Mouse (Mus musculus) heart, postnatal 0 days (tissue): ENCODE measurements around the gene Syk. TPM values are rescaled to one million over a fixed set of nuclear protein-coding genes. Genes with fewer than 3 reads are reported as not detected.

Experiments used
- ATAC-seq: fragments of 200-750 bp; cut with Nextera tagmentation; 2 replicates; pipeline ENCODE4 v1.8.0; 2017; ENCODE audit warnings: low read depth, moderate number of reproducible peaks, moderate library complexity; ENCODE audit not compliant: insufficient read depth
- DNase-seq: peaks from one replicate; pipeline ENCODE4 v3.0.0-alpha.2; 2016; ENCODE audit warnings: low spot score
- H3K27ac ChIP-seq: fragments of 300-500 bp; sonication (generic); 2 replicates; pipeline ENCODE4 v1.5.1; 2014; ENCODE audit warnings: low read depth, mild to moderate bottlenecking
- H3K27me3 ChIP-seq: fragments of 300-500 bp; sonication (generic); 2 replicates; pipeline ENCODE4 v1.6.1; 2014; ENCODE audit warnings: low read length, mixed read lengths; ENCODE audit not compliant: control insufficient read depth, insufficient read depth
- H3K36me3 ChIP-seq: fragments of 300-500 bp; sonication (generic); replicated peaks from 2 replicates; pipeline ENCODE4 v1.6.1; 2014; ENCODE audit warnings: low read length, mixed read lengths; ENCODE audit not compliant: control insufficient read depth, insufficient read depth
- H3K4me1 ChIP-seq: fragments of 300-500 bp; sonication (generic); 2 replicates; pipeline ENCODE4 v1.6.1; 2014; ENCODE audit warnings: antibody characterized with exemption; ENCODE audit not compliant: control insufficient read depth, insufficient read depth
- H3K4me2 ChIP-seq: fragments of 300-500 bp; sonication (generic); 2 replicates; pipeline ENCODE4 v1.6.1; 2014; ENCODE audit warnings: low read depth, mild to moderate bottlenecking, low read length, moderate library complexity
- H3K4me3 ChIP-seq: fragments of 300-500 bp; sonication (generic); 2 replicates; pipeline ENCODE4 v1.5.1; 2014; ENCODE audit warnings: low read depth, low read length
- H3K9ac ChIP-seq: fragments of 300-500 bp; sonication (generic); replicated peaks from 2 replicates; pipeline ENCODE4 v1.6.1; 2014; ENCODE audit warnings: low read depth, low read length, mixed read lengths
- H3K9me3 ChIP-seq: fragments of 300-500 bp; sonication (generic); replicated peaks from 2 replicates; pipeline ENCODE4 v1.6.1; 2016; ENCODE audit warnings: low read length; ENCODE audit not compliant: control insufficient read depth
- CTCF ChIP-seq: IDR thresholded peaks from 2 replicates; pipeline ENCODE4 v1.5.1; 2016; ENCODE audit warnings: antibody characterized with exemption, control low read depth, low read depth
- EP300 ChIP-seq: IDR thresholded peaks from 2 replicates; pipeline ENCODE4 v1.6.1; 2016; ENCODE audit warnings: antibody characterized with exemption, low read depth
- WGBS: fragments of 180-500 bp; shearing (Covaris S2); extraction: QIAGEN DNeasy Blood & Tissue Kit; methylation state at CpG from one replicate; pipeline ENCODE4 v1.1.7; 2014; 5-methylcytosine and 5-hydroxymethylcytosine counted together
- polyA plus RNA-seq: library from polyadenylated mRNA; unstranded; fragments of >200 nt; fragmentation: Nextera tagmentation; extraction: Ambion mirVana; gene quantifications from 2 replicates; pipeline ENCODE4 v1.2.1, GENCODE M21; 2015
- total RNA-seq: library from RNA; depleted of rRNA; stranded (reverse); fragments of >200 nt; gene quantifications from 2 replicates; pipeline ENCODE4 v1.2.3, GENCODE M21; 2014; ENCODE audit warnings: low replicate concordance

The Syk gene
- total and polyA plus RNA-seq, 2 experiments from 2014 or later, result 5.7 to 18.3 TPM

DNA sequence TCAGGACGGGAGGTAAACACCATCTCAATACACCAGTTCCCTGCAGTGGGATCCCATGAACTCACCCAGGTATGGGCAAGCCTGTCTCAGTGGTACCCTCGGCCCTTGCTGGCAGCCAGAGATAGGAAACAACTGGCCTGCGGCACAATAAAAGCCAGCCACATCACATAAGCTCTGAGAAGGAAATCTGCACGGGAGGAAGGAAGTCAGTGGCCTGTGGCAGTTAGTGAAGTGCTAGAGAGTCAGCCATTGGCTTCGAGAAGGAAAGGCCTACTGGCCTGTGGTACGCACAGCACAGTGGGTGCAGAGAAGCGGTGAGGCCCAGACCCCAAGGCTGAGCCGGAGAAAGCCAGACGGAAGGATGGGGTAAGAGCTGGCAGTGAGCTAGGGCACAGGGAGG is 31.7 kb upstream of the Syk start:
- H3K9me3 ChIP-seq, result no peaks in the 10 kb centered on the region
- H3K27ac ChIP-seq, result no peak overlapping the region
- no peaks in the 10 kb centered on the region for H3K36me3 ChIP-seq
- DNase-seq (no peak), ATAC-seq (no peak)
- TF ChIP-seq EP300, result no peak
- no peak for TF ChIP-seq CTCF
- no peak overlapping the region for H3K4me3 ChIP-seq
- H3K4me1 ChIP-seq, result no peaks in the 10 kb centered on the region
- 76% methylated on average over 9 of the region's 9 CpGs for WGBS
- no peak overlapping the region for H3K9ac ChIP-seq
- no peak overlapping the region for H3K4me2 ChIP-seq
- H3K27me3 ChIP-seq, result no peaks in the 10 kb centered on the region

- H3K4me2 ChIP-seq, result no peak overlapping the region
- no peaks in the 10 kb centered on the region for H3K4me1 ChIP-seq
- H3K27me3 ChIP-seq, result no peaks in the 10 kb centered on the region
- no peak overlapping the region for H3K4me3 ChIP-seq
- DNase-seq, result no peak
- TF ChIP-seq CTCF (no peak), EP300 (no peak)
- WGBS, result 60% methylated on average over 9 of the region's 9 CpGs
- ATAC-seq, result no peak
- H3K9me3 ChIP-seq, result no peaks in the 10 kb centered on the region
- no peaks in the 10 kb centered on the region for H3K36me3 ChIP-seq
- H3K27ac ChIP-seq, result no peak overlapping the region
- H3K9ac ChIP-seq, result no peak overlapping the region
Measured at GRCm38 (mm10) chr13:52552822-52553477, 30.0 kb upstream of the Syk start.

DNA sequence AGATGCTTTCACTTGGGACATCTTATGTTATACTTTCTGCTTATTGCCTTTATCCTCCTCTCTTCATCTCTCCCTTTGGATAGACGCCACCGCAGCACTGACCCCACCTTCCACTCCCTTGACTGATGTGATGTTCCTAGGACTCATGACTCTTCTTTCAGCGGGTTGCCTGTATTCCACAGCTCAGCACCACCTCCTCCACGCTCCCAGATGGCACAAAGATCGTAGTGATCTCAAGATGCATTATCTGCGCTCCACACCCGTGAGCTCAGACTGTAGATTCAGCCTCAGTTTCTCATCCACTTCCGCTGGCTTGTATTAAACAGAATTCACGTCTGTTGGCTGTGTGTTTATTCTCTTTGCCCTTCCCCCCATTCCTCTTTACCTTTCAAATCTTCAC is 28.3 kb upstream of the Syk start:
- H3K4me1 ChIP-seq, result no peaks in the 10 kb centered on the region
- H3K36me3 ChIP-seq, result no peaks in the 10 kb centered on the region
- no peak overlapping the region for H3K27ac ChIP-seq
- no peak overlapping the region for H3K4me2 ChIP-seq
- 76% methylated on average over 9 of the region's 9 CpGs for WGBS
- DNase-seq (no peak), ATAC-seq (no peak)
- no peaks in the 10 kb centered on the region for H3K27me3 ChIP-seq
- no peaks in the 10 kb centered on the region for H3K9me3 ChIP-seq
- no peak overlapping the region for H3K4me3 ChIP-seq
- H3K9ac ChIP-seq, result no peak overlapping the region
- TF ChIP-seq EP300 (no peak), CTCF (no peak)

GRCm38 (mm10) chr13:52557421-52557820 is 25.6 kb upstream of the Syk start:
- Histone ChIP-seq H3K36me3 (no peaks in the 10 kb centered on the region), H3K4me1 (no peaks in the 10 kb centered on the region), H3K27ac (no peak overlapping the region), H3K9me3 (no peaks in the 10 kb centered on the region), H3K27me3 (no peaks in the 10 kb centered on the region), H3K4me2 (no peak overlapping the region), H3K9ac (no peak overlapping the region), H3K4me3 (no peak overlapping the region)
- WGBS, result 61% methylated on average over 7 of the region's 7 CpGs
- ATAC-seq (no peak), DNase-seq (no peak)
- TF ChIP-seq CTCF (no peak), EP300 (no peak)

DNA sequence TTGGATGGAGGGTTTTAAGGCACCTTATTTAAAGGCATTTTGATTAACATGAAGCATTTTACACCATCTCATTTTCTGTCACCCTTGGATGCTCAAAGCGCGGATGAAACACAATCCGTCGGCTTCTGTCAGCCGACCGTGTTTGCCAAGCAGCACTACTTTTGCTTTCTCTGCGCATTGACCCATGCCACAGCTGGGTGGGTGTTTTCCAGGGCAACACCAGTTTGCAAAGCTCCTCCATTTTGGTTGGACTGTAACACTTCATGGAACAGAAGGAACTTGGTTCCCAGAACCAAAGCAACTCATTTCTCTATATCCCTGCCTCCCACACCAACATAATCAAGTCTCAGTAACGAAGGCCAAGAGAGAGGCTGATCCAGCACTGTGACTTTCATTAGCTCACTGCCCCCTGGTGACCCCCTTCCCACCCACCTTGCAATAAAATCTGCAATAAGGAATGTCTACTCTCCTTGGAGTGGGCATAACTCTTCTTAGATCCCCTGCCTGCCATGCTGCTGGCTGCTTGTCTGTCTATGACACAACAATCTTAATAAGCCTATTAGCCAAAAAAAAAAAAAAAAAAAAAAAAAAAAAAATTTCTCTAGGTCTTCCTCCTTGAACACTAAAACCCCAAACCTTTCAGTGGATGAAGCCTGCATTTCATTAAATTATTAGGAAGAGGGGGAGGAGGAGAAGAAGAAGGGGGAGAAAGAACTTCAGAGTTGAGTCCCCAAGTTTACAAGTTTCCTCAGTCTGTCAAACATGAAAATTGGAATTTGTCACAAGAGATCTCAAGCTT is 21.4 kb upstream of the Syk start:
- ATAC-seq (no peak), DNase-seq (no peak)
- Histone ChIP-seq H3K9me3 (no peaks in the 10 kb centered on the region), H3K27me3 (no peaks in the 10 kb centered on the region), H3K36me3 (no peaks in the 10 kb centered on the region), H3K9ac (no peak overlapping the region), H3K27ac (no peak overlapping the region), H3K4me3 (no peak overlapping the region), H3K4me1 (no peaks in the 10 kb centered on the region), H3K4me2 (no peak overlapping the region)
- WGBS, result 93% methylated on average over 8 of the region's 8 CpGs
- TF ChIP-seq EP300 (no peak), CTCF (no peak)
